Mouse (Mus musculus): ENCODE data around the gene Tomm40.

- no peak for TF ChIP-seq ZNF384 (IDR thresholded peaks at IDR 0.05; ENCODE audit: low read depth, low read length)
- TF ChIP-seq CHD2 (IDR thresholded peaks at IDR 0.05; ENCODE audit: low read depth, low read length) = no peak
- no peak for TF ChIP-seq MAFK (IDR thresholded peaks at IDR 0.05; ENCODE audit: insufficient read depth, low read depth, low read length)
These were observed 25.0 kb upstream of the Tomm40 start for GRCm38 (mm10) chr7:19740269-19740668.
